Mouse (Mus musculus) adrenal gland (tissue): ENCODE results near the gene Ltb4r1.

ENCODE experiments used
- intact Hi-C: fragments of 180-260 bp; cut with DNase I; formaldehyde crosslinking; loops from one replicate; pipeline ENCODE4 v1.15.1; 2025

Gene Ltb4r1

GRCm38 (mm10) chr14:55782361-55782960, 16.7 kb downstream of the Ltb4r1 start:
- intact Hi-C loops = loop anchor here (5.0 kb wide), 1 partner anchor 80 kb away; no protein-coding TSS in a partner anchor

- intact Hi-C loops = loop anchor here (5.0 kb wide), 1 partner anchor 79 kb away; no protein-coding TSS in a partner anchor
Measured at GRCm38 (mm10) chr14:55783171-55783957, 17.6 kb downstream of the Ltb4r1 start.

- intact Hi-C loops = loop anchor here (5.0 kb wide), 1 partner anchor 78 kb away; no protein-coding TSS in a partner anchor
Measured at GRCm38 (mm10) chr14:55783958-55784235, 18.1 kb downstream of the Ltb4r1 start, which contains the start of gene Adcy4. Gene Adcy4 (minus strand): TSS chr14:55784095.

GRCm38 (mm10) chr14:55785195-55785594, 19.4 kb downstream of the Ltb4r1 start:
- intact Hi-C loops = no loop called here

GRCm38 (mm10) chr14:55787731-55788130, 22.0 kb downstream of the Ltb4r1 start:
- intact Hi-C loops = no loop called here

GRCm38 (mm10) chr14:55788256-55789050, 22.7 kb downstream of the Ltb4r1 start, which contains the start of gene Ripk3:
Gene Ripk3 (minus strand): TSS chr14:55788865.
- intact Hi-C loops = no loop called here

- intact Hi-C loops = no loop called here
Measured at GRCm38 (mm10) chr14:55793461-55793860, 27.7 kb downstream of the Ltb4r1 start.

GRCm38 (mm10) chr14:55793946-55794345, 28.2 kb downstream of the Ltb4r1 start:
- intact Hi-C loops = no loop called here

- intact Hi-C loops = no loop called here
Measured at GRCm38 (mm10) chr14:55795380-55796163, 29.8 kb downstream of the Ltb4r1 start.

GRCm38 (mm10) chr14:55814885-55815284, 49.1 kb downstream of the Ltb4r1 start:
- intact Hi-C loops = no loop called here

GRCm38 (mm10) chr14:55815310-55815751, 49.6 kb downstream of the Ltb4r1 start:
- intact Hi-C loops = no loop called here
